Mouse (Mus musculus): Measurements from ENCODE around the gene Plekho2. TPM values are rescaled to one million over a fixed set of nuclear protein-coding genes. Genes with fewer than 3 reads are reported as not detected.
A peak's percentile ranks its signal among the peaks of the same experiment; 100 is the strongest.

Gene Plekho2
- total and polyA plus RNA-seq, 2 experiments = 1.4 to 5.4 TPM

GRCm38 (mm10) chr9:65550079-65550831 is 29.6 kb downstream of the Plekho2 start:
- no peaks in the 10 kb centered on the region for H3K36me3 ChIP-seq (ENCODE audit: control insufficient read depth, insufficient read depth, low read length)
- TF ChIP-seq CTCF (IDR thresholded peaks at IDR 0.05; ENCODE audit: low read depth, low read length) (no peak), POLR2A (IDR thresholded peaks at IDR 0.05; ENCODE audit: extremely low read depth, insufficient read depth, low read length) (no peak)
- H3K79me2 ChIP-seq (ENCODE audit: control insufficient read depth, insufficient read depth, low read length) = no peaks in the 10 kb centered on the region
- peak overlapping the region; percentile 74 for H3K27ac ChIP-seq (replicated peaks; ENCODE audit: insufficient read depth, low read depth, low read length)
- no peak for DNase-seq (ENCODE audit: extremely low read depth, low read depth, low spot score)
- WGBS = 48% methylated on average over 7 of the region's 7 CpGs
- peaks cover 2% of the 10 kb centered on the region; the same call in 1 of the 2 replicates for H3K4me1 ChIP-seq (ENCODE audit: control insufficient read depth, insufficient read depth, low read length)
- no peaks in the 10 kb centered on the region for H3K27me3 ChIP-seq (ENCODE audit: control insufficient read depth, insufficient read depth, low read length)
- no peak overlapping the region for H3K4me3 ChIP-seq (ENCODE audit: insufficient read depth, low read depth, low read length)
- H3K9ac ChIP-seq (ENCODE audit: low read depth, low read length) = no peak overlapping the region

GRCm38 (mm10) chr9:65549643-65550042 is 30.2 kb downstream of the Plekho2 start:
- no peaks in the 10 kb centered on the region for H3K27me3 ChIP-seq (ENCODE audit: control insufficient read depth, insufficient read depth, low read length)
- H3K4me1 ChIP-seq (ENCODE audit: control insufficient read depth, insufficient read depth, low read length) = peaks cover 2% of the 10 kb centered on the region; the same call in 1 of the 2 replicates
- no peaks in the 10 kb centered on the region for H3K79me2 ChIP-seq (ENCODE audit: control insufficient read depth, insufficient read depth, low read length)
- TF ChIP-seq CTCF (IDR thresholded peaks at IDR 0.05; ENCODE audit: low read depth, low read length) (no peak), POLR2A (IDR thresholded peaks at IDR 0.05; ENCODE audit: extremely low read depth, insufficient read depth, low read length) (no peak)
- H3K36me3 ChIP-seq (ENCODE audit: control insufficient read depth, insufficient read depth, low read length) = no peaks in the 10 kb centered on the region
- no peak overlapping the region for H3K4me3 ChIP-seq (ENCODE audit: insufficient read depth, low read depth, low read length)
- no peak overlapping the region for H3K27ac ChIP-seq (replicated peaks; ENCODE audit: insufficient read depth, low read depth, low read length)
- DNase-seq (ENCODE audit: extremely low read depth, low read depth, low spot score) = no peak
- H3K9ac ChIP-seq (ENCODE audit: low read depth, low read length) = no peak overlapping the region
- 69% methylated on average over 5 of the region's 5 CpGs for WGBS

GRCm38 (mm10) chr9:65549139-65549538 is 30.7 kb downstream of the Plekho2 start:
- Histone ChIP-seq H3K27me3 (ENCODE audit: control insufficient read depth, insufficient read depth, low read length) (no peaks in the 10 kb centered on the region), H3K9ac (ENCODE audit: low read depth, low read length) (no peak overlapping the region), H3K36me3 (ENCODE audit: control insufficient read depth, insufficient read depth, low read length) (no peaks in the 10 kb centered on the region), H3K79me2 (ENCODE audit: control insufficient read depth, insufficient read depth, low read length) (no peaks in the 10 kb centered on the region), H3K4me3 (ENCODE audit: insufficient read depth, low read depth, low read length) (no peak overlapping the region), H3K4me1 (ENCODE audit: control insufficient read depth, insufficient read depth, low read length) (peaks cover 2% of the 10 kb centered on the region; the same call in 1 of the 2 replicates), H3K27ac (replicated peaks; ENCODE audit: insufficient read depth, low read depth, low read length) (no peak overlapping the region)
- 64% methylated on average over 3 of the region's 3 CpGs for WGBS
- no peak for DNase-seq (ENCODE audit: extremely low read depth, low read depth, low spot score)
- TF ChIP-seq CTCF (IDR thresholded peaks at IDR 0.05; ENCODE audit: low read depth, low read length) (no peak), POLR2A (IDR thresholded peaks at IDR 0.05; ENCODE audit: extremely low read depth, insufficient read depth, low read length) (no peak)

- Histone ChIP-seq H3K4me1 (ENCODE audit: control insufficient read depth, insufficient read depth, low read length) (peaks cover 2% of the 10 kb centered on the region; the same call in 1 of the 2 replicates), H3K79me2 (ENCODE audit: control insufficient read depth, insufficient read depth, low read length) (no peaks in the 10 kb centered on the region)
Observed at GRCm38 (mm10) chr9:65548311-65548710, 31.5 kb downstream of the Plekho2 start.

GRCm38 (mm10) chr9:65547844-65548243 is 32.0 kb downstream of the Plekho2 start:
- WGBS = 76% methylated on average over 4 of the region's 4 CpGs
- Histone ChIP-seq H3K36me3 (ENCODE audit: control insufficient read depth, insufficient read depth, low read length) (no peaks in the 10 kb centered on the region), H3K79me2 (ENCODE audit: control insufficient read depth, insufficient read depth, low read length) (no peaks in the 10 kb centered on the region), H3K27me3 (ENCODE audit: control insufficient read depth, insufficient read depth, low read length) (no peaks in the 10 kb centered on the region), H3K4me1 (ENCODE audit: control insufficient read depth, insufficient read depth, low read length) (peaks cover 2% of the 10 kb centered on the region; the same call in 1 of the 2 replicates), H3K9ac (ENCODE audit: low read depth, low read length) (no peak overlapping the region), H3K4me3 (ENCODE audit: insufficient read depth, low read depth, low read length) (no peak overlapping the region), H3K27ac (replicated peaks; ENCODE audit: insufficient read depth, low read depth, low read length) (peak overlapping the region; percentile 2; the same call in 1 of the 2 replicates)
- TF ChIP-seq POLR2A (IDR thresholded peaks at IDR 0.05; ENCODE audit: extremely low read depth, insufficient read depth, low read length) (no peak), CTCF (IDR thresholded peaks at IDR 0.05; ENCODE audit: low read depth, low read length) (no peak)
- no peak for DNase-seq (ENCODE audit: extremely low read depth, low read depth, low spot score)

More at GRCm38 (mm10) chr9:65548311-65548710, 31.5 kb downstream of the Plekho2 start:
- 82% methylated on average over 8 of the region's 8 CpGs for WGBS
- TF ChIP-seq CTCF (IDR thresholded peaks at IDR 0.05; ENCODE audit: low read depth, low read length) (no peak), POLR2A (IDR thresholded peaks at IDR 0.05; ENCODE audit: extremely low read depth, insufficient read depth, low read length) (no peak)
- Histone ChIP-seq H3K27ac (replicated peaks; ENCODE audit: insufficient read depth, low read depth, low read length) (0 out of 2 replicates have a peak overlapping the region, but pooled peaks have one; percentile 2), H3K9ac (ENCODE audit: low read depth, low read length) (no peak overlapping the region), H3K27me3 (ENCODE audit: control insufficient read depth, insufficient read depth, low read length) (no peaks in the 10 kb centered on the region), H3K36me3 (ENCODE audit: control insufficient read depth, insufficient read depth, low read length) (no peaks in the 10 kb centered on the region), H3K4me3 (ENCODE audit: insufficient read depth, low read depth, low read length) (no peak overlapping the region)
- no peak for DNase-seq (ENCODE audit: extremely low read depth, low read depth, low spot score)

GRCm38 (mm10) chr9:65547111-65547510 is 32.7 kb downstream of the Plekho2 start:
- 78% methylated on average over 5 of the region's 5 CpGs for WGBS
- Histone ChIP-seq H3K27ac (replicated peaks; ENCODE audit: insufficient read depth, low read depth, low read length) (peak overlapping the region; percentile 52), H3K4me3 (ENCODE audit: insufficient read depth, low read depth, low read length) (no peak overlapping the region), H3K36me3 (ENCODE audit: control insufficient read depth, insufficient read depth, low read length) (no peaks in the 10 kb centered on the region), H3K79me2 (ENCODE audit: control insufficient read depth, insufficient read depth, low read length) (no peaks in the 10 kb centered on the region), H3K9ac (ENCODE audit: low read depth, low read length) (no peak overlapping the region), H3K4me1 (ENCODE audit: control insufficient read depth, insufficient read depth, low read length) (peaks cover 2% of the 10 kb centered on the region; the same call in 1 of the 2 replicates), H3K27me3 (ENCODE audit: control insufficient read depth, insufficient read depth, low read length) (no peaks in the 10 kb centered on the region)
- no peak for DNase-seq (ENCODE audit: extremely low read depth, low read depth, low spot score)
- TF ChIP-seq CTCF (IDR thresholded peaks at IDR 0.05; ENCODE audit: low read depth, low read length) = no peak
- TF ChIP-seq POLR2A (IDR thresholded peaks at IDR 0.05; ENCODE audit: extremely low read depth, insufficient read depth, low read length) = no peak

All from liver, adult 2 months (tissue).